Mouse (Mus musculus) layer of hippocampus, postnatal 14 days (tissue): Measurements from ENCODE around the gene Gng4. TPM values are rescaled to one million over a fixed set of nuclear protein-coding genes. Genes with fewer than 3 reads are reported as not detected.

Experiments
- total RNA-seq, 2 experiments: library from RNA; stranded (reverse); gene quantifications; 2 replicates each; pipeline ENCODE4 v1.2.3; 2021

Gene Gng4
- total RNA-seq, 2 experiments from 2014 or later = 61.2 to 62.1 TPM

Other genes with a start within 250 kb of the Gng4 start
- 10 to 100 TPM; 60.7 to 67.4 TPM for gene Lyst, start 193.7 kb upstream of the Gng4 start, total RNA-seq
- 10 to 100 TPM; 13.8 to 17.1 TPM for gene B3galnt2, start 170.4 kb downstream of the Gng4 start, total RNA-seq